Mouse (Mus musculus) liver, embryonic 16.5 days (tissue): ENCODE measurements around the gene Cyp2s1. TPM values are rescaled to one million over a fixed set of nuclear protein-coding genes. Genes with fewer than 3 reads are reported as not detected.

Experiments used
- ATAC-seq: fragments of 200-750 bp; cut with Nextera tagmentation; 2 replicates; pipeline ENCODE4 v1.8.0; 2017; ENCODE audit warnings: low read depth, mild to moderate bottlenecking, moderate number of reproducible peaks, moderate library complexity
- H3K27ac ChIP-seq: fragments of 300-500 bp; sonication (generic); 2 replicates; pipeline ENCODE4 v1.5.1; 2014; ENCODE audit warnings: mild to moderate bottlenecking, low read length
- H3K27me3 ChIP-seq: fragments of 300-500 bp; sonication (generic); 2 replicates; pipeline ENCODE4 v1.6.1; 2014; ENCODE audit warnings: low read depth, low read length, mixed read lengths; ENCODE audit not compliant: control insufficient read depth, insufficient read depth
- H3K36me3 ChIP-seq: fragments of 300-500 bp; sonication (generic); 2 replicates; pipeline ENCODE4 v1.6.1; 2014; ENCODE audit warnings: mild to moderate bottlenecking; ENCODE audit not compliant: control insufficient read depth, insufficient read depth
- H3K4me1 ChIP-seq: fragments of 300-500 bp; sonication (generic); 2 replicates; pipeline ENCODE4 v1.6.1; 2014; ENCODE audit warnings: low read depth, low read length, mixed read lengths; ENCODE audit not compliant: control insufficient read depth
- H3K4me2 ChIP-seq: fragments of 300-500 bp; sonication (generic); 2 replicates; pipeline ENCODE4 v1.6.1; 2014; ENCODE audit warnings: low read depth, low read length, mixed read lengths
- H3K4me3 ChIP-seq: fragments of 300-500 bp; sonication (generic); 2 replicates; pipeline ENCODE4 v1.5.1; 2014; ENCODE audit warnings: low read depth, mild to moderate bottlenecking, low read length
- H3K9ac ChIP-seq: fragments of 300-500 bp; sonication (generic); 2 replicates; pipeline ENCODE4 v1.6.1; 2014; ENCODE audit warnings: low read depth, low read length
- H3K9me3 ChIP-seq: fragments of 300-500 bp; sonication (generic); replicated peaks from 2 replicates; pipeline ENCODE4 v1.6.1; 2016; ENCODE audit warnings: low read length; ENCODE audit not compliant: control insufficient read depth
- WGBS: fragments of 180-500 bp; shearing (Covaris S2); extraction: QIAGEN DNeasy Blood & Tissue Kit; methylation state at CpG from one replicate; pipeline ENCODE4 v1.1.7; 2014; ENCODE audit not compliant: insufficient replicate concordance; 5-methylcytosine and 5-hydroxymethylcytosine counted together
- polyA plus RNA-seq: library from polyadenylated mRNA; unstranded; fragments of >200 nt; fragmentation: Nextera tagmentation; extraction: Ambion mirVana; gene quantifications from 2 replicates; pipeline ENCODE4 v1.2.1, GENCODE M21; 2015

Gene Cyp2s1
- polyA plus RNA-seq, 1 experiment from 2014 or later: 0.80 TPM

DNA sequence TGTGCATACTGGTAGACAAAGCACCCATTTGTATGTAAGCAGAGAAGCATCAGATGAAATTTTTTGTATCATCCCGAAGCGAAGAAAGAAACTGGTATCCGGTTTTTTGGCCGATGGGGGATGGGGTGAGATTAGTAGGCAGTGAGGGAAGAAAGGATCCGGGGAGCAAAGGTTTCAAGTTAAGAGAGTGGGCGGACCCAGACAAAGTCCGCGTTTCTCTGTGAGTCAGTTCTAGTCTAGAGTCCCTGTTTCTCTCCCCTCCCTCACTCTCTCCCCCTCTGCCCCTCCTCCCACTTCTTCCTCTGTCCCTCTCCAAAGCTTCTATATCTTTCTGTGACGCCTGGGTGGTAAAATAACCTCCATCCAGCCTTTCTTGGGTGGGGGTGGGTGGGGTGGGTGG lies 8.3 kb upstream of the Cyp2s1 start:
- H3K4me1 ChIP-seq: no peaks in the 10 kb centered on the region
- H3K27me3 ChIP-seq: no peaks in the 10 kb centered on the region
- H3K9me3 ChIP-seq: no peaks in the 10 kb centered on the region
- no peaks in the 10 kb centered on the region for H3K36me3 ChIP-seq
- 49% methylated on average over 9 of the region's 9 CpGs for WGBS
- H3K27ac ChIP-seq: no peak overlapping the region
- no peak overlapping the region for H3K4me3 ChIP-seq
- no peak overlapping the region for H3K4me2 ChIP-seq
- no peak for ATAC-seq
- H3K9ac ChIP-seq: no peak overlapping the region

DNA sequence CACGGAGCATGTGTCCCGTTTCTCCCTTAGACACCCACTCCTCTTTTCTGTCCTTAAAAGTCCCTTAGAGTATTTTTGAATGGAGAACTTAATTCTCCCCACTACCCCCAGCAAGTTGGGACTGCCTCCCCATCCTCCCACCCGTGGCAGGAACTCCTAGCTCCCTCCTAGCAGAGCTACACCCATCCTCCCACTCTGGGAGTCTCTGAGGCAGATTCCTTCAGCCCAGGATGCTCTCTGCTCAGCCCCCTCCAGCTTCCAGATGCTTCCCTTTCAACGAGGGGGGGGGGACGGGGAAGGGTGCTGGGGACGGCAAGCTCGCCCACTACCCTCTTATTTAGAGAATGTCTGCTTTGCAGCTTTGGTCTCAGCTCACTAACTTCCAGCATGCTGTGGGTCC lies 1.1 kb downstream of the Cyp2s1 start:
- no peaks in the 10 kb centered on the region for H3K36me3 ChIP-seq
- 12% methylated on average over 7 of the region's 7 CpGs for WGBS
- H3K9me3 ChIP-seq: no peaks in the 10 kb centered on the region
- H3K27ac ChIP-seq: no peak overlapping the region
- no peak overlapping the region for H3K9ac ChIP-seq
- H3K27me3 ChIP-seq: peaks cover 21% of the 10 kb centered on the region
- H3K4me3 ChIP-seq: no peak overlapping the region
- H3K4me2 ChIP-seq: no peak overlapping the region
- no peak for ATAC-seq
- H3K4me1 ChIP-seq: peaks cover 8% of the 10 kb centered on the region

DNA sequence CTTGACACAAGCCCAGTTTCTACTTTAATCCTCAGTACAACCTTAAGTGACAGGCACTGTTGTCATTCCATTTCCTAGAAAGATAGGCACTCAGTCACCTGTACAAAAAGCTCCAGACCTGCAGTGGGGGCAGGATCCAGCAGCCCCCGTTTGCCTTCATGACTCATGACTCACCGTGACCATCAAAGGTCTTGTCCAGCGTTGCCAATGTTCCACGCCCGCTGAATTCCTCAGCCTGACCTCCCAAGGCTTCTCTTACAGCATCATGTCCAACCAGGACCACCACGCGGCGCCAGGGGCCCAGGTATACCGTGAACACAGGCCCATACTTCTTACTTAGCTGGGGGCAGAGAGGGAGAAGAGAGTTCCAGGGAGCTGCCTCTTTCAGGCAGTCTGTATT lies 2.0 kb downstream of the Cyp2s1 start:
- Histone ChIP-seq H3K27ac (no peak overlapping the region), H3K4me2 (no peak overlapping the region), H3K9me3 (no peaks in the 10 kb centered on the region), H3K9ac (no peak overlapping the region), H3K27me3 (peaks cover 21% of the 10 kb centered on the region), H3K4me3 (no peak overlapping the region), H3K4me1 (peaks cover 8% of the 10 kb centered on the region), H3K36me3 (no peaks in the 10 kb centered on the region)
- ATAC-seq: no peak
- 63% methylated on average over 9 of the region's 9 CpGs for WGBS

DNA sequence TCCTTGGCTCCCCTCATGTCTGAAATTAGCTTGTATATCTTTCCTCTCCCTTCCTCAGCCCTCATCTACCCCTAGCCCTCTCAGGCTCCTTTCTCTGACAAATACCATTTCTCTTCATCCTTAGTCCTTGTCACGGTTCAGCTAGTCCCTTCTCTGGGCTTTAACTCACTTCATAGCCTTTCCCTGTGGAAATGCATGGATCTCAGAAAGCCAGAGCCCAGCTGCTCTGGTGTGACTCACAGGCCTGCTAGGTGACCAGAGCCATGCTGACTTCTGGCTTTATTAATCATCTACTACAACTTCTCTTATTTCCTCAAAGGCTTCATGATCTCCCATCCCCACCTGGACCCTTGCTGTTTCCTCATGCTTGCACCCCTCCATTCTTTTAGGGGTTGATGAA lies 4.5 kb downstream of the Cyp2s1 start:
- no peak overlapping the region for H3K27ac ChIP-seq
- H3K4me1 ChIP-seq: peaks cover 8% of the 10 kb centered on the region
- H3K4me2 ChIP-seq: no peak overlapping the region
- no peak overlapping the region for H3K9ac ChIP-seq
- H3K36me3 ChIP-seq: no peaks in the 10 kb centered on the region
- H3K4me3 ChIP-seq: no peak overlapping the region
- WGBS: 46% methylated on average over 1 of the region's 1 CpGs
- H3K9me3 ChIP-seq: no peaks in the 10 kb centered on the region
- ATAC-seq: no peak
- peaks cover 21% of the 10 kb centered on the region for H3K27me3 ChIP-seq

DNA sequence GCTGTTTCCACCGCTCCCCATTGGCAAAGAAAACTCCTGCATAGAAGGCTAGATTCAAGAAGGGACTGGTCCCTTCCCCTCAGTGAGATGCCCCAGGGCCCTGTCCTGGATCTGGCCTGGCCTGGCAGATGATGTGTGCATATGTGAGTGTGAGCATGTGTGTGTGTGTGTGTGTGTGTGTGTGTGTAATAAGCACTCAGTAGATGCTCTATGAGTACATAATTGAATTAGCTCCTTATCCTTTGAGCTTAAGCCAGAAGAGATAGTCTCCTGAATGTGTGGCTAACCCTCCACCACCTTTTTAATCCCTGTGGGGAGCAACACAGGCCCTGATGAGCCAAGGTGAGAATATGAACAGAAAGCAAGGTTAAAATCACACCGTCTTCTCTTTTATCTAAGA lies 5.0 kb downstream of the Cyp2s1 start:
- H3K27ac ChIP-seq: no peak overlapping the region
- H3K4me3 ChIP-seq: no peak overlapping the region
- peaks cover 20% of the 10 kb centered on the region for H3K27me3 ChIP-seq
- no peak overlapping the region for H3K9ac ChIP-seq
- ATAC-seq: no peak
- WGBS: 52% methylated on average over 2 of the region's 2 CpGs
- peaks cover 7% of the 10 kb centered on the region for H3K4me1 ChIP-seq
- no peak overlapping the region for H3K4me2 ChIP-seq
- no peaks in the 10 kb centered on the region for H3K9me3 ChIP-seq
- no peaks in the 10 kb centered on the region for H3K36me3 ChIP-seq

DNA sequence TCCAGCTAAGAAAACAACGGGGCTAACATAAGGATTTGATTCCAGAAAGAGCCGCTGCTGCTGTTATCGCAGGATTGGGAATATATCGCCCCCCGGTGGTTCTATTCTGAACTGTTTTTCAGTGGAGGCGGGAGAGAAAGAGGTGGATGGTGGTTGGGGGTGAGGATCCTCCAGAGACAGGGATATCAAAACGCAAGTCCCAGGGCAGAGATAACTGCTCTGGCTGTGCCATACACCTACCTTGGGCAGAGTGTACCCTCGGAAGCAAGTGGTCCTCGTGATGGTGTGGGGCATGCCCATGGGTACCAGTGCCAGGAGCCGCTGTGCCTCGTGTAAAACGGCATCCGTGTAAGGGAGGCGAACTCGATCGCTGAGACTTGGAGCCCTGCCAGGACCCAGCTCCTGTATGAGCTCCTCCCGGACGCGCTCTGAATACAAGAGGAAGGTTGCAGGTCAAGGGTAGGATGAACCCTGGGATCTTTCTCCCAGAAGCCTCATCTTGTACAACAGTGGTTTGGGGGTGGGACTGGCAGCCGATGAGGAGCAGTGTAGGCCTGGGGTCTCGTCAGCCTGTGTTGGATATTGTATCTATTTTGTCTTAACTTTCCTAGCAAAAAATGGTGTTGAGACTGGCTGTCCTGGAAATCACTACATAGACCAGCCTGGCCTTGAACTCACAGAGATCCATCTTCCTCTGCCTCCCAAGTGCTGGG lies 10.9 kb downstream of the Cyp2s1 start:
- Histone ChIP-seq H3K36me3 (no peaks in the 10 kb centered on the region), H3K9ac (no peak overlapping the region), H3K9me3 (no peaks in the 10 kb centered on the region), H3K4me2 (no peak overlapping the region), H3K27ac (no peak overlapping the region), H3K4me3 (no peak overlapping the region), H3K4me1 (no peaks in the 10 kb centered on the region), H3K27me3 (no peaks in the 10 kb centered on the region)
- WGBS: 31% methylated on average over 21 of the region's 21 CpGs
- 0 out of 2 replicates have a peak, but pooled peaks have one; percentile 9 for ATAC-seq

DNA sequence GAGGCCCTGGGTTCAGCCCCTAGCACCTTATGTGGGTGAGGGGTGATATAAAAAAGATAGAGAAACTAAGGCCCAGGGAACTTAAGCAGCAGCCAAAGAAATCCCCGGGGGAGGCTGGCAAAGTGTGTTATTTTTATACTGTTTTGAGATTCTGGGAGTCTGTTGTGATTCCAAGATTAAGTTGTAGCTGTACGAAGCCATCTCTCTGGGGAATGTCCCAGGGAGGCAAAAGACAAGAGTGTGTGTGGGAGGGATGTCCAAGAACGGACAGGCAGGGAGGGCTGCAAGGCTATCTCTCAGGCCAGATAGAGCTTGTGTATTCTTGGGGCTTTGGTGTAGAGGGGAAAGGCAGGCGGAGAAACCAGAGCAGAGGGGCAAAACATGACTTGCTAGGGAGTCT lies 11.9 kb downstream of the Cyp2s1 start:
- H3K9ac ChIP-seq: no peak overlapping the region
- no peaks in the 10 kb centered on the region for H3K36me3 ChIP-seq
- no peak for ATAC-seq
- no peak overlapping the region for H3K4me2 ChIP-seq
- 56% methylated on average over 4 of the region's 4 CpGs for WGBS
- no peaks in the 10 kb centered on the region for H3K27me3 ChIP-seq
- H3K9me3 ChIP-seq: no peaks in the 10 kb centered on the region
- H3K4me3 ChIP-seq: no peak overlapping the region
- H3K27ac ChIP-seq: no peak overlapping the region
- no peaks in the 10 kb centered on the region for H3K4me1 ChIP-seq

DNA sequence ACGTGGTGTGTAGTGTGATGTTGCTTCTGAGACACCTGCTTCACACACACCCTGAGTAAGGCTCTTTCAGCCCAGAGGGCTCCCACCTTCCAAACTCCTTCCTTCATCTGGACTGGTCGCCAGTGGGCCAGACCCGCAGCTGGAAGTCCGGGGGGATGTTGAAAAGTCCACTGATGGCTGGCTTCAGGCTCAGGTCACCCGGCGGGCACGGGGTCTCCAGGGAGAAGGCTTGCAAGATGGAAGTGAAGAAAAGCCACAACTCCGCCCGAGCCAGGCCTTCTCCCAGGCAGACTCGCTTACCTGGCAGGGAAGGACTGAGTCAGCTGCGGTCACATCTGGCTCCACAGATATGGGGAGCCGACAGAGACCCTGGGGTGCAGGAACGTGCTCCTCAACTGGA lies 13.3 kb downstream of the Cyp2s1 start:
- H3K4me1 ChIP-seq: no peaks in the 10 kb centered on the region
- no peak overlapping the region for H3K4me3 ChIP-seq
- no peaks in the 10 kb centered on the region for H3K27me3 ChIP-seq
- no peaks in the 10 kb centered on the region for H3K9me3 ChIP-seq
- no peak overlapping the region for H3K9ac ChIP-seq
- H3K27ac ChIP-seq: no peak overlapping the region
- 66% methylated on average over 13 of the region's 13 CpGs for WGBS
- H3K36me3 ChIP-seq: no peaks in the 10 kb centered on the region
- H3K4me2 ChIP-seq: no peak overlapping the region
- ATAC-seq: no peak

DNA sequence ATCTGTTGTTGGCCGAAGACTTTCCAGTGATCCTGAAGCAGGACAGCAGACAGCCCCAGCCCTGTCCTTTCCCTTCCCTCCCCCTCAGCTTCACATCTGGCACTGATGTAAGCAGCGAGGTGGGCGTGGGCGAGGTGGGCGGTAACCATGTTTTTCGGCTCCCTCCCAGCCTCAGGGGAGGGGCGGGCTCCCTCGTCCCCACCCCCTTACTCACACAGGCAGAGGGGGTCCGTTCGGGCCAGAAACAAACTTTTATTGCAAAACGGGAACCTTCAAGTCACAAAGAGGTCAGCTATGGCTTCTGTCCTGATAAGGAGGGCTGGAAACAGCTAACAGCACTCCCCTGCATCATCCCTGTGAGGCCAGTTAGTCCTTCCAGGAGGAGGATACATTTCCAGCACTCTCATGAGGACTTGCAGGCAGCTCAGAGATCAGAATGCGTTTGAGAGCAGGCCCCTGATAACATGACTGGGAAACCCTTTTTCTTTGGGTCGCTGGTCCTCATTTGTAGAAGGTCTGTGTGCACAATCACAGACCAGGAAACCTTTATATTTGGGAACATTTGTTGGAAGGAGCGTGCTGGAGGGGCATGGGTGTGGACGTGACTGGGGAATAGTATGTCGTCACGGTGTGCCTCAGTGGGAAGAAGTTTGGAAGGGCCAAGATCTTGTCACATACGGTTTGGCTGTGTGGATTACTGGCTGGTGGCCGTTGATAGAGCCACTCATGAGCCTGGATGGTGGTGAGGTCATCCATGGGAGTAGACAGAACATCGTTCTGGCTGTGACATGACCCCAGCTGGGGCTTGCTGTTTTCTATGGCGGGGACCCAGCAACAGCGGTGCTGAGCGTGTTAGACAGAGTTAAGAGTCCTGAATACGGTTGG lies 14.2 kb downstream of the Cyp2s1 start:
- no peaks in the 10 kb centered on the region for H3K36me3 ChIP-seq
- H3K27ac ChIP-seq: 0 out of 2 replicates have a peak overlapping the region, but pooled peaks have one; percentile 8
- no peaks in the 10 kb centered on the region for H3K9me3 ChIP-seq
- no peak overlapping the region for H3K4me3 ChIP-seq
- H3K9ac ChIP-seq: no peak overlapping the region
- H3K4me2 ChIP-seq: no peak overlapping the region
- H3K4me1 ChIP-seq: no peaks in the 10 kb centered on the region
- 27% methylated on average over 24 of the region's 24 CpGs for WGBS
- peak; percentile 67 for ATAC-seq
- no peaks in the 10 kb centered on the region for H3K27me3 ChIP-seq
